Mouse (Mus musculus) cerebellum, adult 11-12 months (tissue): ENCODE results near the gene Slc15a5.

Experiments
- DNase-seq: peaks from one replicate; pipeline ENCODE4 v3.0.0; 2022

Gene Slc15a5

DNA sequence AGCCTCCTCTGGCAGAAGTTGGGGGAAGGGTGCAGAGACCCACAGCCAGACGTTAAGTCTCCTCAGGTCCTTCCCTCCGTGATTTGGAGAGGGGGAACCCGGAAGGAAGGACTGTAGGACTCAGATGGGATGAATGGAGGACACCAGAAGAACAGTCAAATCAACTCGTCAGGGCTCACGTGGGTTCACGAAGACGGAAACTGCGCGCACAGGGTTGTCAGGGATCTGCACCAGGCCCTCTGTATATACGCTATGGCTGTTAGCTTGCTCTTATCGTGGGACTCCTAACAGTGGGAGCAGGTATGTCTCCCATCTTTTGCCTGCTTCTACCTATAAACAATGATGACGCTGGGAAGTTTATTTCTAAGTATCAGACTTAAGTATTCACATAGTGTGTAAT, 24.8 kb downstream of the Slc15a5 start:
- DNase-seq: no peak

- no peak for DNase-seq
These were observed 25.6 kb downstream of the Slc15a5 start for GRCm38 (mm10) chr6:138054166-138054565.

DNA sequence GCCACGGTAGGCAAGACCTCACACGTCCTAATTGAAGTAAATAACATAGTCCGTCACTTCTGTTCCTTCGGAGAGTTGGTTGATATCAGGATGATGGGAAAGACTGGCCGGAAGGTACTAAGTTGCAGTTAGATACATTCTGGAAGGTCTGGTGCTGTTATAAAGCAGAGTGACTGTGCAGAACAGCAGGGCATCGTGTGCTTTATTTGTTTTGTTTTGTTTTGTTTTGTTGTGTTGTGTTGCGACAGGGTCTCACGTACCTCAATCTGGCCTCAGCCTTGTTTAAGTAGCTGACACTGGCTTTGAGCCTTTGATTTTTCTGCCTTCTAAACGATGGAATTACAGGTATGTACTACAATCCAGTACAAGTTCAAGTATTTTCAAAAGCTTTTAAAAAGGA, 26.0 kb downstream of the Slc15a5 start:
- DNase-seq: no peak

GRCm38 (mm10) chr6:138045364-138045763, 34.4 kb downstream of the Slc15a5 start:
- DNase-seq: no peak

DNA sequence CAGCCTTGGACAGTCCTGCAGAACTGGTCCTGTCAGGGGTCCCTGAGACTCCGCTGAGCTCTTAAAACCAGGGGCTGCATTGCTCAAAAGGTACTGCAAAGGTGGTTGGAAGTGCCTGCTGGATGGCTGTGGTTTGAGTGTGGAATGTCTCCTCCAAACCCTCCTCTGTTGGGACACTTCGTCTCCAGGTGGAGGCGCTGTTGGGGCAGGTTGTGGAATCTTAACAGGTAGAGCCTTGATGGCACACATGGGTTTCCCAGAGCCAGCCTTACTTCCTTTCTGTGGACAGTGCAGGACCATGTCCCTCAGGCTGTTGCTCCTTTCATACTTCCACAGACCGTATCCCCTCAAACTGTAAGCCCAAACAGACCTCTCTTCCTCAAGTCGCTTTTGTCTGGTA, 36.8 kb downstream of the Slc15a5 start:
- no peak for DNase-seq

DNA sequence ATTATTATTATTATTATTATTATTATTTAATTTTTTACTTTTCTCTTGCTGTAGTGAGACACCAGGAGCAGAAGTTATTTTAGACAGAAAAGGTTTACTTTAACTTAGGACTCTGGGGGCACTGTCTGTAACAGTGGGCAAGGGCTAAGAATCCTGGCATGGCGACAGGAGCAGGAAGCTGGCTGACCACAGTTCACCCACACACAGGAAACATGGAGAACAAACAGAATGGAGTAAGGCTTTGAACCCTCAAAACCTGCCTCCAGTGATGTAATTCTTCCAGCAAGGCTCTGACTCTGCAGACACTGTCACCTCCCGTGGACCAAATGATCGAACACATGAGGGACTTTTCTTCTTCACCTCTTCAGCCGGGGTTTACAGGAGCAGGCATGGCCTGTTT, 37.9 kb downstream of the Slc15a5 start:
- DNase-seq: no peak

GRCm38 (mm10) chr6:138037587-138037986, 42.1 kb downstream of the Slc15a5 start:
- no peak for DNase-seq

GRCm38 (mm10) chr6:138036891-138037290, 42.8 kb downstream of the Slc15a5 start:
- DNase-seq: no peak

- no peak for DNase-seq
These were observed 62.8 kb downstream of the Slc15a5 start for GRCm38 (mm10) chr6:138016898-138017297.

- no peak for DNase-seq
These were observed 64.6 kb downstream of the Slc15a5 start for GRCm38 (mm10) chr6:138014976-138015674.

GRCm38 (mm10) chr6:138011955-138012354, 67.8 kb downstream of the Slc15a5 start:
- DNase-seq: no peak

GRCm38 (mm10) chr6:138007705-138008104, 72.0 kb downstream of the Slc15a5 start:
- DNase-seq: no peak

GRCm38 (mm10) chr6:138006525-138007251, 73.0 kb downstream of the Slc15a5 start:
- no peak for DNase-seq

DNA sequence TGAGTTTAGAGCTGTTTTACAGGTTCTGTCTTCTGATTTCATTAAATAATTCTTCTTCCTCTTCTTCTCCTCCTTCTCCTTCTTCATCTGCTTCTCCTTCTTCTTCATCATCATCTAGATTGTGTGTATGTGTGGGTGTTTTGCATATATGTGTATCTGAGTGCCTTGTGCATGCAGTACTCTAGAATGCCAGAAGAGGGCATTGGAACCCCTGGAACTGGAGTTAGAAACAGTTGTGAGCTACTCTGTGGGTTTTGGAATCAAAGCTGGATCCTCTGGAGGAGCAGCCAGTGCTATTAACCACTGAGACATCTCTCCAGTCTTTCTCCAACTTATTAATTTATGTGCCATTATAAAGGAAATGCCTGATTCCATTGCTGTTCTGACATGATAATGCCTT, 89.9 kb downstream of the Slc15a5 start:
- DNase-seq: no peak

GRCm38 (mm10) chr6:137985169-137985568, 94.5 kb downstream of the Slc15a5 start:
- no peak for DNase-seq

DNA sequence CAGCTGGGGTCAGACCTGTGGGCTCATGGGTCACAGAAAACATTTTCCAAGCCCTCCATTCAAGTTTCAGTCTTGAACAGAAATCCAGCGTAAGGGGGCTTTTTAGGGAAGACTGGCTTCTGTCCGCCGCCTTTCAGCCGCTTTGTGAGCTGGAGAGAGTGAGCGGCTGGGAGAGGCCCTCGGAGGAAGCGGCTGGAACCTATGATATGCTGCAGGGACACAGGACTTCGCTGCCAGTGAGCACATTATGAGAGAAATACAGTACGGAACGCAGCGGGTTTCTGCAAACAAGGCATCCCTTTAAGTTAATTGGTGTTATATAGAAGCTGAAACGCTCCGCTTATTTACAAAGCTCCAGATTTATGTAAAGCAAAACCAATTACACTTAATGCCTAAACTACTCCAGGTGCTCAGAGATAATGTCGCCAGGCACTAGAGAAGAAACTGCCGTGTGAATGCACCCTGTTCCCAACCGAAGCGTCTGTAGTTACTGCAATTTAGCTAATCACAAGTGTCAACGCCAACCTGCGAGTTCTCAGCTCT, 97.5 kb downstream of the Slc15a5 start:
- no peak for DNase-seq

GRCm38 (mm10) chr6:137980905-137981696, 98.6 kb downstream of the Slc15a5 start:
- DNase-seq: no peak

DNA sequence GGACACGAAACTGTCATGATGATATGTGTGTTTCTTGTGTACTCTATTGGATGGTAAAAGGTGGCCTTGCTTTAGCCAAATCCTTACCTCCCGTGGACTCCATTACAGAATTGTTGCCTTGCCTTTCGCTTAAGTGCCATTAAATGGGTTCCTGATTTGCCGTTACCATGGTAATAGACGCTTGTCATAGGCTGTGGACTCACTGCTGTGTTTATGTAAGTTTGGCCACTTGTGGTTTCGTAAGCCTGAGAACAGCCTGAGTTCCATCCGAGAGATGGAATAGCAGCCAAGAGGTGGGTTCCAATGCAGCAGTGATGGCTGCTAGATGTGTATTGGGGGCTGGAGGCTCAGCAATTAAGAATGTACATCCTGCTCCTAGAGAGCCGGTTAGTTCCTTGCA, 99.3 kb downstream of the Slc15a5 start:
- no peak for DNase-seq

DNA sequence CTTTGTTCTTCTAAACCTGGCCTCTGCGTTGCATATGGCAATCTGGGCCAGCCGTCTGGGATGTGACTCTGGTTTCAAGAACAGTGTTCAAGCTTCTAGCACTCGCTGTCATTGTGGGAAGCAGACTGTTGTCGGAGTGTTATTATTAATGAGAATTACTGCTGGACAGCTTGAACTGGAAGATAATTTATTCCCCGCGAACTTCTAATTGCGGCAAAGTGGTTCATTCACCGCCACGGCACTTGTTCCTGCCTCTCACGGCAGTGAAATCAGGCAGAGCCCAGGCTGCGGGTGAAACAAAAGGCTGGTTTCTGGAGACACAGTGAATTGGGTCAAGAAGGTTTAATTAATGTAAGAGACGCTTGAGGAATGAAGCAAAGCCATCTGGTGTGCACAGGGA, 99.9 kb downstream of the Slc15a5 start:
- no peak for DNase-seq

DNA sequence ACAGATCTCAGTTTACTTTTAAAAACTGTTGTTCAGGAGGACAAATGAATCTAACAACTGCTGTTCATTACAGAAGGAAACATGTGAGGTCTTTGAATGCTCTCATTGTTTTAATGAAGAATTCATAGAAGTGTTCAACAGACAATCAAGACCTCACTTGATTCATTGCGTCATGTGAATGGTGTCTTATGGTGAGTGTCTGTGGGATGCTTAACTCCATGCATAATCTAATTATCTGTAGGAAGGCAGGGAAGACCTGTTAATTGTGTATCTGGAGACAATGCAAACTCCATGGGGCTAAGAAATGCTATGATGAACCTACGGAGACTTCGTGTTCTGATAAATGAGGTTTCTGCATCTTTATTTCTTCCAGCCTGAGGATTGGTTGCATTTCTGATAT, 103.7 kb downstream of the Slc15a5 start:
- no peak for DNase-seq

GRCm38 (mm10) chr6:137963703-137964102, 116.0 kb downstream of the Slc15a5 start:
- DNase-seq: no peak

DNA sequence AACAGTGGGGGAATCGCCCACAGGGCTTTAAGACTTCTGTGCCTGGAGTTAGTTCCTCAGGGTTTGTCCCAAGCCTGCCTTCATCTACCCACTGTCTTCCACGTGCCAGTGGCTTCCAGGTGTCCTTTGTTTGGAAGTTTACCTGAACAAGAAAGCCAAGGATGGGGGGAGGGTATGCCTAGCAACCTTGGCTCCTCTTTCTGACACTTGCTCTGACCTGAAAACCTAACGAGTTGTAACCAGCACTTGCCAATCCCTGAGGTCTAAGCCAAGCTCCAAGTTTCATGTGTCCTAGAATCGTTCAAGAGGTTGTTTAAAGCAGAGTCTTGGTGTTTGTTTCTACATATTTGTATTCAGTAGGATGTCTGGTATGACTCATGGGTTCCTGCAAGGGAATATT, 116.9 kb downstream of the Slc15a5 start:
- DNase-seq: no peak

GRCm38 (mm10) chr6:137960023-137960778, 119.5 kb downstream of the Slc15a5 start:
- no peak for DNase-seq
